Mouse (Mus musculus): ENCODE results near the gene Cyba. TPM values are rescaled to one million over a fixed set of nuclear protein-coding genes. Genes with fewer than 3 reads are reported as not detected.

The Cyba gene
- polyA plus RNA-seq, 1 experiment from 2014 or later, result 182 TPM

DNA sequence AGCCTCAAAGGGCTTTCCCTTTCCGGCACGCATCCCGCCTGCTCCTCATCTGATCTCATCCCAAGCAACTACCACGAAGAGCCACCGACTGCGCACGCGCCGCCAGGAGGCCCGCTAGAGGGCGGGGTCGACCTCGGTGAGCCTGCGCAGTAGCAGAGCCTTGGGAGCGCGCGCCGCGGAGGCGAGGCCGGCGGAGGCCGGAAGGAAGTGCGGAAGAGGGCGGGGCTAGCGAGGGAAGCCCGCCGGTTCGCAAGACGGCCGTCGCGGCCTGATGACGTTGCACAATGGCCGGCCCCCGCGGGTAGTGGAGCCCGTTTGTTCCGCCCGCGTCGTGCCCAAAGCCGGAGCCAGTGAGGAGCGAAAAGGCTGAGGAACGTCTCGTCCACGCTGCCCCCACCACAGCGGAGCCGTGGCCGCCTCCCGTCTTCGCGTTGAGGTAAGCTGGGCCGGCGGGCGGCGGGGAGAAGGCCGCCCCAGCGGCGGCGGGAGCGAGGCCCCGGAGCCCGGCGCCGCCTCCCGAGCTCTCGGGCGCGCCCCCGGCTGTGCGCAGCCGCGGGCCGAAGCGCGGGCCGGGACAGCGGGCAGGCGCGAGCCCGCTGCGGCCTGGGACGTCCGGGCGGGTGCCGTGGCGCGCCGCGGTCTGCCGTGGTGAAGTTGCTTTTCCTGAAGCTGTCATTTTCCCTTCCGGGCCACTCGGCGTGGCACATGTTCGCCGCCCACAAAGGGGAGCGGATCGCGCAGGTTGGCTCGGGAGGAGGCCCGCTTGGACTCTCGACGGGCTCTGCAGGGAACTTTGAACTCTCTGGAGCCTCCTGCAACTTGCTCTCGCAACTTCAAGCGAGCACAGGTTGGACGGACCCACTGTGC is 56.1 kb downstream of the Cyba start, which contains the start of gene Zc3h18:
Gene Zc3h18, plus strand, starts transcription at position 245 of the 867 bp plus-strand sequence.
- peak within 1 kb of the TSS; percentile 70 for H3K4me3 ChIP-seq
- H3K36me3 ChIP-seq, result peaks cover 19% of the 10 kb centered on the region
- WGBS, result 2% methylated on average over 104 of the region's 107 CpGs
- H3K27ac ChIP-seq (ENCODE audit: poor library complexity, severe bottlenecking), result peak within 1 kb of the TSS; percentile 90
- H3K9me3 ChIP-seq (replicated peaks), result no peaks in the 10 kb centered on the region
- peaks cover 25% of the 10 kb centered on the region for H3K4me1 ChIP-seq (replicated peaks)
- ATAC-seq (ENCODE audit: insufficient number of reproducible peaks, low FRiP score), result peak; percentile 96
- H3K4me2 ChIP-seq, result peak within 1 kb of the TSS; percentile 89
- H3K9ac ChIP-seq, result peak within 1 kb of the TSS; percentile 92
- H3K27me3 ChIP-seq (replicated peaks), result no peaks in the 10 kb centered on the region

DNA sequence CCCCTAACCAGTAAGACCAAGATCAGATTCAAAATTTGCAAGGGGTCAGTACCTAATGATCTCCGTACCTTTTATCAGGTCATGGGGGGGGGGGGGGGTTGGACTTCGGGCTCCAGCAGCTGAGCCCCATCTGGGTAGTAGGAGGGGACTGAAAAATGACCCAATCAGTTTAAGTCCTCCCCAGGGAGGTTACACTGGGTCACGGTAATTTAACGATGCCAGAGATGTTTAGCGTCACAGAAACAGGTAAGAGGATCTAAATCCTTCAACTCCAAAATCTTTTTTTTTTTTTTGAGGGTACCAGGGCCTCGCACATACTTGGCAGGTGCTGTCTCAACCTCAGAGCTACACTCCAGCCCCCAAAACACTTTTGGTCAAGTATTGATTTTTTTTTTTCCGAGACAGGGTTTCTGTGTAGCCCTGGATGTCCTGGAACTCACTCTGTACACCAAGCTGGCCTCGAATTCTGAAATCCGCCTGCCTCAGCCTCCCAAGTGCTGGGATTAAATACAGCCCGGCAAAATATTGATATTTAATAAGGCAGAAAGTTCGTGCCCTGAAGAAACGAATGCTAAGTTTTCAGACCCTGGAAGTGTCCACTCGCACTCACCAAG is 56.9 kb downstream of the Cyba start:
- H3K9me3 ChIP-seq (replicated peaks), result no peaks in the 10 kb centered on the region
- H3K4me2 ChIP-seq, result peak overlapping the region; percentile 89
- WGBS, result 21% methylated on average over 13 of the region's 13 CpGs
- peak overlapping the region; percentile 70 for H3K4me3 ChIP-seq
- H3K27me3 ChIP-seq (replicated peaks), result no peaks in the 10 kb centered on the region
- H3K27ac ChIP-seq (ENCODE audit: poor library complexity, severe bottlenecking), result 0 out of 2 replicates have a peak overlapping the region, but pooled peaks have one; percentile 34
- peaks cover 26% of the 10 kb centered on the region for H3K4me1 ChIP-seq (replicated peaks)
- 0 out of 2 replicates have a peak, but pooled peaks have one; percentile 0 for ATAC-seq (ENCODE audit: insufficient number of reproducible peaks, low FRiP score)
- H3K9ac ChIP-seq, result peak overlapping the region; percentile 53
- H3K36me3 ChIP-seq, result peaks cover 18% of the 10 kb centered on the region

DNA sequence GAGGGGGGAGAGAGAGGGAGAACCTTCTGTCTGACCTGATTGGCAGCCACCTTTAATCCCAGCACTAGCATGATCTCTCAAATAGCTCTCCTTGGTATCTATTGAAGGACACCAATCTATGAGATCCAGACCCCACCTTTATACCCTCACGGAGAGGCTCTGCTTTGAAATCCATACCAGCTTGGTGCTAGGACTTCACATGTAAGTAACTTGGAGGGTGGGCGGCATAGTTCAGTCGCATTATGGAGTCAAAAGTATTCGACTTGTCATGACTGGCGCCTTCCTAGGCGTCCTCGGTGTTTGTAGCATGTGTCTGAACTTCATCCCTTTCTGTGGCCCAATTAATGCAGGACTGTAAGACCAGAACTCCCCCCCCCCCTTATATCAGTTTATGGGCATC is 57.4 kb downstream of the Cyba start:
- Histone ChIP-seq H3K9me3 (replicated peaks) (no peaks in the 10 kb centered on the region), H3K4me1 (replicated peaks) (peaks cover 29% of the 10 kb centered on the region), H3K4me2 (peak overlapping the region; percentile 89; the same call in 1 of the 2 replicates), H3K27me3 (replicated peaks) (no peaks in the 10 kb centered on the region), H3K36me3 (peaks cover 16% of the 10 kb centered on the region), H3K27ac (ENCODE audit: poor library complexity, severe bottlenecking) (no peak overlapping the region), H3K9ac (no peak overlapping the region), H3K4me3 (peak overlapping the region; percentile 70; the same call in 1 of the 2 replicates)
- 84% methylated on average over 7 of the region's 7 CpGs for WGBS
- ATAC-seq (ENCODE audit: insufficient number of reproducible peaks, low FRiP score), result no peak

Small RNA genes within 50 kb of the gene (microRNA-seq; reads per million reads assigned to microRNA genes)
- not detected for gene Gm24366

Other genes with a start within 250 kb of the Cyba start
- gene Zfpm1, start 150.8 kb downstream of the Cyba start, polyA plus RNA-seq (2016; fragmentation: Nextera tagmentation; extraction: Ambion mirVana), result 8.0 and 9.2 TPM in 2 replicates
- not detected in 2 replicates for gene Trhr2, start 72.2 kb downstream of the Cyba start, polyA plus RNA-seq (2016; fragmentation: Nextera tagmentation; extraction: Ambion mirVana)
- gene Zc3h18, start 56.3 kb downstream of the Cyba start, polyA plus RNA-seq (2016; fragmentation: Nextera tagmentation; extraction: Ambion mirVana), result 41.4 and 43.0 TPM in 2 replicates
- not detected in 2 replicates for gene Il17c, start 10.9 kb downstream of the Cyba start, polyA plus RNA-seq (2016; fragmentation: Nextera tagmentation; extraction: Ambion mirVana)
- gene Mvd, start 10.5 kb upstream of the Cyba start, polyA plus RNA-seq (2016; fragmentation: Nextera tagmentation; extraction: Ambion mirVana), result 22.8 and 24.1 TPM in 2 replicates
- gene Snai3, start 27.8 kb upstream of the Cyba start, polyA plus RNA-seq (2016; fragmentation: Nextera tagmentation; extraction: Ambion mirVana), result 2.1 and 2.3 TPM in 2 replicates
- 33.7 and 39.7 TPM in 2 replicates for gene Rnf166, start 43.1 kb upstream of the Cyba start, polyA plus RNA-seq (2016; fragmentation: Nextera tagmentation; extraction: Ambion mirVana)
- 30.0 and 31.1 TPM in 2 replicates for gene Ctu2, start 43.2 kb upstream of the Cyba start, polyA plus RNA-seq (2016; fragmentation: Nextera tagmentation; extraction: Ambion mirVana)
- gene Piezo1, start 118.4 kb upstream of the Cyba start, polyA plus RNA-seq (2016; fragmentation: Nextera tagmentation; extraction: Ambion mirVana), result 25.5 and 27.8 TPM in 2 replicates
- 36.9 and 38.9 TPM in 2 replicates for gene Cdt1, start 135.1 kb upstream of the Cyba start, polyA plus RNA-seq (2016; fragmentation: Nextera tagmentation; extraction: Ambion mirVana)
- 209 and 232 TPM in 2 replicates for gene Aprt, start 144.0 kb upstream of the Cyba start, polyA plus RNA-seq (2016; fragmentation: Nextera tagmentation; extraction: Ambion mirVana)
- 12.7 and 13.5 TPM in 2 replicates for gene Galns, start 178.5 kb upstream of the Cyba start, polyA plus RNA-seq (2016; fragmentation: Nextera tagmentation; extraction: Ambion mirVana)
- 45.1 and 45.8 TPM in 2 replicates for gene Trappc2l, start 178.7 kb upstream of the Cyba start, polyA plus RNA-seq (2016; fragmentation: Nextera tagmentation; extraction: Ambion mirVana)
- gene Pabpn1l, start 189.8 kb upstream of the Cyba start, polyA plus RNA-seq (2016; fragmentation: Nextera tagmentation; extraction: Ambion mirVana), result not detected in 2 replicates

All from heart, embryonic 12.5 days (tissue).